Mouse (Mus musculus) adrenal gland, postnatal 4 days (tissue): ENCODE results near the gene Negr1. TPM values are rescaled to one million over a fixed set of nuclear protein-coding genes. Genes with fewer than 3 reads are reported as not detected.

ENCODE experiments used
- DNase-seq, 2 experiments: peaks; one replicate each; pipeline ENCODE4 v3.0.0; 2021 to 2022; ENCODE audit warnings: low spot score in 2 of 2, mixed read lengths in 2 of 2
- long read RNA-seq, 2 experiments: library from polyadenylated mRNA; stranded (forward); transcript quantifications; one replicate each; pipeline ENCODE4 v2.0.0; 2021
- total RNA-seq, 2 experiments: library from RNA; stranded (reverse); gene quantifications; 2 replicates each; pipeline ENCODE4 v1.2.3; 2021

Negr1 gene
- 10 to 100 TPM; 10.5 to 11.5 TPM for total RNA-seq
- long read RNA-seq, experiment 1, partial matches to known transcripts: 1 of 1 reads
- long read RNA-seq, experiment 1, other reads (novel, unspliced or antisense): 0 of 1 reads
- long read RNA-seq, experiment 2, partial matches to known transcripts: 1 of 2 reads
- long read RNA-seq, experiment 2, other reads (novel, unspliced or antisense): 1 of 2 reads

- DNase-seq: peak; percentile 13 to 39
Measured at GRCm38 (mm10) chr3:156561524-156562423, at the start of gene Negr1. Gene Negr1, plus strand, starts transcription at chr3:156561794.

- no peak for DNase-seq
Measured at GRCm38 (mm10) chr3:156526461-156526933, 35.1 kb upstream of the Negr1 start.

GRCm38 (mm10) chr3:156527231-156527995 is 34.2 kb upstream of the Negr1 start:
- no peak for DNase-seq

DNA sequence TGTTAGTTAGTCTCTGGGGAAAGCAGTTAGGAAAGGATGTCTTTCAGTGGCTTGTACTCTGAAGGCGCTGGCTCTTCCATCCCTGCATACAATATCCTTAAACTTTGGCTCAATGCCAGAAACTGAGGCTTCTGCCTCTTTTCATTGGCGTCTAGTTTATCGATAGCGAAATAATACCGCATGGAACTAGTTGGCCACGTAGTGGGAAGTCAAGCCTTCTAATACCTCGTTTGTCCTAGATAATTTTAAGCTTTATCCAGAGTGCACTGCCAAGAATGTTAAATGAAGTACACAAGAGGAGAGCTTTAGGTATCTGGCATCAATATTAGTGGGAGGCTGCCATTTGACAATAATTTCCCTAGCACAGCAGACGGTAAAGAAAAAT is 2.2 kb upstream of the Negr1 start:
- no peak for DNase-seq

DNA sequence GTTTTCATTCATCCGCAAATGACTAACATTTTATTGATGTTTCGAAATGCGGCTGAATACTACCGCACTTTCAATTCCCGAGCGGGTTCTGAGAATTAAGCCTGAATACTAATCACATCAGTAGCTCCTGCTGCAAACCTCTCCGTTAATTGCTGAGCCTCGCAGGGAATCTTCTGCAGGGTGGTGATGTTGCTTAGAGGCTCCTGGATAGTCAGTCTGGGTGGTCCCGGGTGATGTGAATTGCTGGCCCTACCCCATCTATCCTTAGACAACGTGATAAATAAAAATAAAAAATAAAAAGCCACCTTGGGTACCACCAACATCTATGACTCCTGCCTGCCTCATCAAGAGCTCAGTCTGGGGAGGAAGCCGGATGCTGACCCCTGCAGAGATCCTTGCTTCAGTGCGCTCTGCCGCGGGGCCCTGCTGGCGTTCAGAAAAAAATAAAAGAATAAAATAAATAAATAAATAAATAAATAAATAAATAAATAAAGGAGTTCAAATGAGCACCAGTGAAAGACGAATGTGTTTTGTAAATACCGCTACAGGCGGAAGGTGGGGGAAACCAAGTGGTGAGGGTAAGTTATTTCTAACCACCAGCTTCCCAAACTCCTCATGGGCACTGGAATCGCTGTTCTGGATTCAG is 1.6 kb upstream of the Negr1 start:
- no peak for DNase-seq

GRCm38 (mm10) chr3:156560766-156561165 is 828 bp upstream of the Negr1 start:
- peak; percentile 4 to 10 for DNase-seq

DNA sequence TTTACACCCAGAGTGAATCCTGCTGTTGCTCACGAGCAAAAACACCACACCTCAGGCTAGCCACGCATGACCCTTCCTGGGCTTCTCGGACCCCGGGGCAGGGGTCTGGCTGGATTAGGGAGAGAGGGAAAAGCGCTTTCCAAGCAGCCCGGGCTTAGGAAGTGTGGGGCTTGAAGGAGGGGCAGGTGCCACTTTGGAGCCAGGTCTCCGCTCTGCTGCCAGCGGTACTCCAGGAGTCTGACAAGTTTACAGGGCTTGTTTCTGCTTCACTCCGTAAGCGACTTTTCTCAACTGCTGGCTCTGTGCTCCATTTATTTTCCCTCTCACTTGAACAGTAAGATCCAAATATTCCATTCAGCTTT is 811 bp downstream of the Negr1 start:
- DNase-seq: no peak

GRCm38 (mm10) chr3:156562796-156563195 is 1.2 kb downstream of the Negr1 start:
- no peak for DNase-seq

DNA sequence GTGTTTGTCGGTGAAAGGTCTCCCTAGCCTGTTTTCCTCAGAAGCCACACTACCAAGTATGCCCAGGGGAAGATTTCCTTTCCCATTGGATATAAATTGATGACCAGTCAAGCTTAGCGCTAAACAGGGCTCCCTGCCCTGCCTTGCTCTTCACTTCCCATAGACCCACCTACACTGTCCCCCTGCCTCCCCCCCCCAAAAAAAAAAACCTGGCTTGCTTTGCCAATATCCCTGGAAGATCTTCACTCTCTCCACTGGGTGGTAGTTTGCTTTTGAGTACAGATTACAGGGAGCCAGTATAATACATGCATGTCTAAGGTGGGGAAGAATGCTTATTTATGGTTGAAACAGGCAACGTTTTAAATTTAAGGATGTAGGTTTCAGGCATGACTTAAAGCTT is 1.8 kb downstream of the Negr1 start:
- no peak for DNase-seq

DNA sequence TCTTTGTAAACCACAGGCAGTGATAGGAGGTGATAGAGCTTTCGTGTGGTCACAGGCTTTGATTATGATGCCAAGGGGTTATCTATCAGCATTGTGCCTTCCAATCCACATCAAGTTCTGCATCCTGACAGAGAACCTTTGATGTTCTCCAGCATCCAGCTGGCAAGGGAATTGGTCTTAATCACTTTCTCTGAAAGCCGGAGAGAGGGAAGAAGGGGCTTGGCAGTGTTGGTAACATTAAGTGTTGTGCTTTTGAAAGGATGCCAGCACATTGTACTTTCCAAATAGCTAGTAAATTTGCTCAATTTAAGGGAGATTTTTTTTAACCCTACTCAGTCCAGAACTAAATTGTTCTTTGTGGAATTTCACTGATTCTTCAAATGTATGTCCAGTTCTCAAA is 11.9 kb downstream of the Negr1 start:
- DNase-seq: no peak

DNA sequence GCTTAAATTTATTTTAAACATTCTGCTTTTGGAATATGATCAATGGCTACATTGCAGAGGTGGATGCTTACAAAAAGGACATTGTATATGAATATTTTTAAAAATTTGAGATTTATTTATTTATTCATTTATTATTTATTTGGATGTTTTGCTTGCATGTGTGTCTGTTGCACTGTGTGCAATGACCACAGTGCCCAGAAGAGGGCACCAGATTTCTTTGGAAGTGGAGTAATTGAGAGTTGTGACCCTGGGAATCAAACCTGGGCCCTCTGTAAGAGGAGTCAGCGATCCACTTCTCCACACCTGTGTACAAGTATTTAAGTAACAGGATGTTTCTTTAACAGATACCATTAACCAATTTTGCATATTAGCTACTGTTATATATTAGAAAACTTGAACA is 14.7 kb downstream of the Negr1 start:
- no peak for DNase-seq

DNA sequence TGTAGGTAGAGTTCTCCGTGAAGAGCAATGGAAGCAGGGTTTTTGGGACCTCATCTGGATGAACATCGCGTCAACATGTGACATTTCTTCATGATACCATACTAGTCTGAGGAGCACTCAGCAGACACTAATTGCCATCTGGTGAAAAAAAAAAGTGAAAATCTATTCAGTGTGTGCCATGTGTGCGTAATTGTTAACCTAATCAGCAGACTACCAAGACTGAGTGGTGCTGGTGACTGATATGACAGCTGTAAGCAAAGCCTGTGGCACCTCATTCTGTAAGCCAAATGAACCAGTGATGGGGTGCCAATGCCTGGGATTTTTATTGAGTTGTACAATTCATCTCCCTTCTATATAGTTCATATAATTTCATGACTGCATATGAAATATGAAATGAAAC is 29.0 kb downstream of the Negr1 start:
- DNase-seq: no peak

GRCm38 (mm10) chr3:156591125-156591524 is 29.5 kb downstream of the Negr1 start:
- no peak for DNase-seq

DNA sequence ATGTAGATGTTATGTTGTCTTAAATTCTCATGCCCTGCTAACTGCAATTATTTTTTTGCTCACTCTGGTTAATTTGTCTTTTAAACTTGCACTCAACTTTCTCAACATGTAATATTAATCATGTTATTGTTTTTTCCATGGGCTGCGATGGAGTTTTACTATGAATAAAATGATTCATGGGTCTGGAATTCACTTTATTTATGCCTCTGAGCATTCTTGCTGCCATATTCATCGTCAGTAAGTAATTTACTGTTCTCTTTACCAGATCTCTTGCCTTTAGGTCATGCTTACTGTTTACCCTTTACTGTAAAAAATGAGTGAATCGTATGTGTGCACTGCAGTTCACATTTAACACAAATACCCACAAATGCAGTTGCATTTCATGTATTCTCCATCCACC is 45.3 kb downstream of the Negr1 start:
- no peak for DNase-seq

GRCm38 (mm10) chr3:156619921-156620320 is 58.3 kb downstream of the Negr1 start:
- no peak for DNase-seq

DNA sequence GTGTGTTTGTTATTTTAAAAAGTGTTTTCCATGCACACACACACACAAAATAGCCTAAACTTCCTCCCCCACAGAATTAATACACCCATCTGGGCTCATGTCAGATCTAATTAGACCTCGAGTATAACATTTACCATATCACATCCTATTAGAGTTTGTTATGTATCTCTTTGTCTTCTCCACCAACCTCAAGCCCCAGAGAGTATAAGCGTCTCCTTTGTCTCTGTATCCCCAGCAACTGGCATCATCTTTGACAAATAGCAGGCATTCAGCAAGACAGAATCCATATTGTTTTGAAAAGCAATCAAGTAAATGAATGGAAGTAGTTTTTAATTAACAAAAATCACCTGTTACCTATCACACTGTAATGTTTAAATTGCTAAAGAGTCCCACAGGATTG is 67.0 kb downstream of the Negr1 start:
- no peak for DNase-seq

DNA sequence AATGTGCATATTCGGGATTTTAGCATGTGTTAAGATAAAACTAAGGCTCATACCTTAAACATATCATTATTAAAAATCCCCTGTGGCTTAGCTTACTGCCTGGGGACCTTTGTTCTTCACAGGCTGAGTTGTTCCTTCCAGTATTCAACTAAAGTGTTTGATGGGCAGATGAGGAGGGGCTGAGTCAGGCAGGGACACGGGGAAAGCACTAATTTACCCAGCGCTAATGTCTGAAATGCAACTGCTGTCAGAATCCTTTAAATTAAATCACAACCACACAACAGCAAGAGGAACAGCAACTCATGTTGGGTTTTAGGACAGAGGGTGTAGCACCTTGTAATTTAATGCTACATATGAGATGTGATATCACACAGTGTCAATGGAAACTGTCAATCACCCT is 71.3 kb downstream of the Negr1 start:
- DNase-seq: no peak

DNA sequence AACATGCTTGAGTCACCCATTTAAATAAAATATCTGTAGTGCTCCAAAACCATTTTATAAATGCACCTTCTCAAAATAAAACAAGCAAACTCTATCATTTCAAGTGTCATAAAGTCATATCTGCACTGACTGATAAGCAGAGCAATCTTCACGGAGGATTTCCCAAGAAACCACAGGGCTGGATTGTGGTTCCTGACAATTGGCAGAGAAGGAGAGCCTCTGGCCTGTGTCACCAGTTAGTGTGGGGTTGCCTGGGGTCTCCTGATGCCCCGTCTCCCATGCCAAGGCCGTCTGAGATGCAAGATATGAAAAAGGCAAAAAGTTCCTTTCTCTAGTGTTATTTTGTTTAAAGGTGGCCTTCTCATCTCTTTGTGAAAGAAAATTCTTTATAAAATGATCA is 77.8 kb downstream of the Negr1 start:
- no peak for DNase-seq

DNA sequence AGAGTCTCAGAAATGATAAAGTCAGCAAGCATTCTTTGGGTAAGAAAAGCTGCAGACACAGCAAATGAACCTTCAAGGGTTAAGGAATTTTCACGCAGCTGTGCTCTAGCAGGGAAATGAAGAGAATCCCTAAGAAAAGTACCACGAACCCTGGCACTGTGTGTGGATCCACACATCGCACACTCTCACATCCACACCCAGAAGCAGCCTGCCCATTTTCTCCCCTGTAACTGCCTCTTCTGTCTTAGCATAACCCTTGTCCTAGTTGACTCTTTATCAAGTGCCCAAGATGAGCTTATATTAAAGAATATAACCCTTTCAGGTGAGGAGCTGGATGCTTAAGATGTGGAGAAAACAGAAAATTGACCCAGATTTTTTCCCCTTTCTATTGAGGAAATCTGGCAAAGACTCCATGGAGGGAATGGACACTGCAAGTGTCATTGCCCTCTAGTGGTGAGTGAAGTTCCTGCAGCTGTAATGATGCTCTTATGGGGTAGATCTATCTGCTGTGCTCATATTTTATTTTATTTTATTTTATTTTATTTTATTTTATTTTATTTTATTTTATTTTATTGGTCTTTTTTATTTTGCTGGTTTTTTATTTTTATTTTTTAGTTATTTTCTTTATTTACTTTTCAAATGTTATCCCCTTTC is 82.2 kb downstream of the Negr1 start:
- no peak for DNase-seq

- no peak for DNase-seq
Measured at GRCm38 (mm10) chr3:156648378-156648777, 86.8 kb downstream of the Negr1 start.

DNA sequence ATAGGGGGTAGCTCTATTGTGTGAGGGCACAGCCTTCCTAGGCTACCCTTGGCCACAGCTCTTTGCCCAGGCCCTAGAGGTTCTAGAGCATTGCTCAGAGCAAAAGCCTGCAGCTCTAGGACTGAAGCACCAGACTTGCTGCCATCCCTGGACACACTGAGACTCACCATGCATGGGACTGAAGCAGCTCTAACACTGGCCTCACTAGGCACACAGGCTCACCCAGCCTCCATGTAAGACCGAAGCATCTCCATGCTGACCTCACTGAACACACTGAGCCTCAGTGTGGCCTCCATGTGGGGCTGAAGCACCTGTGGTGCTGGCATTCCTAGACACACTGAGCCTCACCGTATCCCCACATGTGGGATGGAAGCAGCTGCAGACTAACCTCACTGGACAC is 101.0 kb downstream of the Negr1 start:
- no peak for DNase-seq
